Mouse (Mus musculus) CH12.LX (cell line): Measurements from ENCODE around the gene Tmem254a. TPM values are rescaled to one million over a fixed set of nuclear protein-coding genes. Genes with fewer than 3 reads are reported as not detected.
"Not testable (repeated sequence)": the region's sequence is repeated elsewhere in the genome, so short reads cannot be mapped to it uniquely, and the experiment has no call there.

Experiments used
- DNase-seq: peaks from one replicate; pipeline ENCODE4 v3.0.0-alpha.2; 2013; ENCODE audit errors: extremely low read depth
- H3K27ac ChIP-seq: 2 replicates; pipeline ENCODE4 v1.5.1; 2012; ENCODE audit warnings: low read depth, mild to moderate bottlenecking, control low read depth, moderate library complexity; ENCODE audit not compliant: insufficient read depth
- H3K27me3 ChIP-seq: replicated peaks from 2 replicates; pipeline ENCODE3; 2012; ENCODE audit warnings: inconsistent platforms
- H3K36me3 ChIP-seq, 2 experiments: replicated peaks in 1 of 2; 2 replicates each; pipeline versions ENCODE3 to v1.6.1; 2012; ENCODE audit warnings: inconsistent platforms in 1 of 2, low read length in 1 of 2, mild to moderate bottlenecking in 1 of 2, mixed read lengths in 1 of 2, moderate library complexity in 1 of 2; ENCODE audit not compliant: control insufficient read depth in 1 of 2, insufficient read depth in 1 of 2
- H3K4me1 ChIP-seq, 2 experiments: 2 replicates each; pipeline ENCODE4 v1.6.1; 2012; ENCODE audit warnings: inconsistent platforms in 1 of 2, moderate library complexity in 1 of 2; ENCODE audit not compliant: insufficient read depth in 2 of 2, control insufficient read depth in 1 of 2
- H3K4me2 ChIP-seq: 2 replicates; pipeline ENCODE4 v1.6.1; 2012; ENCODE audit warnings: low read depth, mild to moderate bottlenecking, control low read depth; ENCODE audit not compliant: poor library complexity, insufficient read depth, severe bottlenecking
- H3K4me3 ChIP-seq, 3 experiments: fragments of 150-350 bp in 1 of 3; sonication (generic) in 1 of 3; replicated peaks in 1 of 3; 2 replicates each; pipeline versions ENCODE3 to v1.5.1; 2011 to 2012; ENCODE audit warnings: low read depth in 2 of 3, low read length in 2 of 3, mild to moderate bottlenecking in 2 of 3, moderate library complexity in 2 of 3, control low read depth in 1 of 3, improper control_type of control experiment in 1 of 3, inconsistent platforms in 1 of 3, mixed read lengths in 1 of 3; ENCODE audit not compliant: poor library complexity in 1 of 3
- H3K79me2 ChIP-seq: replicated peaks from 2 replicates; pipeline ENCODE4 v1.6.1; 2012; ENCODE audit warnings: mild to moderate bottlenecking, moderate library complexity; ENCODE audit not compliant: control insufficient read depth, poor library complexity, insufficient read depth, severe bottlenecking; ENCODE audit errors: extremely low read depth
- H3K9ac ChIP-seq: 2 replicates; pipeline ENCODE4 v1.6.1; 2012; ENCODE audit warnings: low read depth, mild to moderate bottlenecking, control low read depth, moderate library complexity; ENCODE audit not compliant: insufficient read depth
- H3K9me3 ChIP-seq: replicated peaks from 2 replicates; pipeline ENCODE3; 2012; ENCODE audit warnings: low read length, inconsistent platforms, mixed read lengths
- dilution Hi-C: fragments of 300-500 bp; cut with MboI; formaldehyde crosslinking; loops from 2 replicates; pipeline ENCODE4 v1.14.3; 2020; ENCODE audit warnings: low sequenced_read_pairs; ENCODE audit not compliant: extremely low pct_unique_long_range_greater_than_20kb, extremely low pct_ligation_motif_present
- in situ Hi-C: fragments of 300-500 bp; cut with MboI; formaldehyde crosslinking; loops from 3 replicates; pipeline ENCODE4 v1.14.3; 2019; ENCODE audit warnings: low sequenced_read_pairs, low pct_ligation_motif_present, low pct_unique_long_range_greater_than_20kb, mixed read lengths
- polyA plus RNA-seq: library from polyadenylated mRNA; unstranded; fragments of >175 nt; gene quantifications from 2 replicates; pipeline ENCODE4 v1.2.1, GENCODE M21; 2012; ENCODE audit warnings: low read depth; ENCODE audit not compliant: insufficient read length
- total RNA-seq, 2 experiments: library from RNA; depleted of rRNA; stranded (reverse); fragments of 300-350 nt in 1 of 2; fragments of >200 nt in 1 of 2; gene quantifications; 2 replicates each; pipeline ENCODE4 v1.2.3; 2012 to 2014

Gene Tmem254a
- total and polyA plus RNA-seq, 3 experiments: 0.17 to 0.93 (median 0.82) TPM

DNA sequence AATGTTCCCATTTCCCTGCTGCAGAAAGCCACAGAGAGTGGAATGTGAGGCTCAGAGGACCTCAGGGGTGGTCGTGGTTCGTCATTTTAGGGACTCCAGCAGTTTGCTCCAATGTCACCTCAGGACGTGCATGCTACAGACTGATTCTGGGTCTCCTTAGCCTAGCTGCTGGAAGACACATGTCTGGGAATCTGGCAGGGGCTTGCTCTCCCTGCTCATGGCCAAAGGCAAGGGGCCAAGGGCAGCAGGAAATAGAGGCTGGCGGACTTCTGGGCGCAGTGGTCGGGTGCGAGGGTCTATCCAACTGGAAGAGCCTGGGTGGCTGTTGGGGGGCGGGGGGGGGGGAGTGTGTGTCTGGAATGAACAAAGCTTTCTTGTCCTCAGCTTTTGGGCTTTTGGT lies 18.5 kb downstream of the Tmem254a start:
- H3K4me2 ChIP-seq, H3K27me3 ChIP-seq, H3K9me3 ChIP-seq, in situ Hi-C loops, H3K4me3 ChIP-seq, H3K36me3 ChIP-seq, H3K4me1 ChIP-seq, H3K9ac ChIP-seq, dilution Hi-C loops, H3K79me2 ChIP-seq, H3K27ac ChIP-seq, DNase-seq: not testable (repeated sequence)

DNA sequence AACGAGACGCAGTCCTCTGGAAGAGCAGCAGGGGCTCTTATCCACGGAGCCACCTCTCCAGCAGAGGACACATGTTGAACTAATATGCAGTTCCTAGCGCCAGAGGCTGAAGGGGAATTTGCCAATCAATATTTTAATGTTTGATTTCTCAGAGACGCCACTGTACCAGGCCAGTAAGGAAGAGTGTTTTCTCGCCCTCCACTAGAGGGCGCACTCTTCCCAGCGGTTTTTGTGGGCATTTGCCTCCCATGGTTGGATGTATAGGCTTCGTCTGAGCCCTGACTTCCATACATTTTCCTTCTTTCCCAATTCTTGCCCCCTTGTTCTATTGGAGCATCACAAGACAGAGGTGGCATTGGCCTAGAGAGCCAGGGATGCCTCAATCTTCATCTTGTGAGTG lies 20.2 kb downstream of the Tmem254a start:
- dilution Hi-C loops: not testable (repeated sequence)

DNA sequence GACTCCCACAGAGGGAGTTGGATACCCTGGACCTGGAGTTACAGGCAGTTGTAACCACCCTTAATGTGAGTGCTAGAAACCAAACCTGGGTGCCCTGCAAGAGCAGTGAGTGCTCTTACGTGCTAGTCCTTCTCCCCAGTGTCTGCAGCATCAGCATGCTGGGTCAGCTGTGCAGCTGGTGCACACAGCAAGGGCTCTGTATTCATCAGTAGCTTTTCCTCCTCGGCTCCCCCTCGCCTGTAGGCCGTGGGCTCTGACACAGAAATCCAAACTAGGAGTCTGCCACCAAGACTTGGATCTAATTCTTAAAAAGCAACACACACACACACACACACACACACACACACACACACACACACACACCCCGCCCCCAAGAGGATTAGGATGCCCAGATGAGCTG lies 22.2 kb downstream of the Tmem254a start:
- H3K9me3 ChIP-seq, H3K4me2 ChIP-seq, H3K27ac ChIP-seq, H3K27me3 ChIP-seq, dilution Hi-C loops, H3K9ac ChIP-seq, in situ Hi-C loops, H3K79me2 ChIP-seq, H3K36me3 ChIP-seq, H3K4me3 ChIP-seq, H3K4me1 ChIP-seq, DNase-seq: not testable (repeated sequence)

More for the DNA sequence above, 20.2 kb downstream of the Tmem254a start:
- H3K9me3 ChIP-seq, H3K4me2 ChIP-seq, H3K4me3 ChIP-seq, H3K27ac ChIP-seq, in situ Hi-C loops, H3K36me3 ChIP-seq, DNase-seq, H3K79me2 ChIP-seq, H3K4me1 ChIP-seq, H3K9ac ChIP-seq, H3K27me3 ChIP-seq: not testable (repeated sequence)

DNA sequence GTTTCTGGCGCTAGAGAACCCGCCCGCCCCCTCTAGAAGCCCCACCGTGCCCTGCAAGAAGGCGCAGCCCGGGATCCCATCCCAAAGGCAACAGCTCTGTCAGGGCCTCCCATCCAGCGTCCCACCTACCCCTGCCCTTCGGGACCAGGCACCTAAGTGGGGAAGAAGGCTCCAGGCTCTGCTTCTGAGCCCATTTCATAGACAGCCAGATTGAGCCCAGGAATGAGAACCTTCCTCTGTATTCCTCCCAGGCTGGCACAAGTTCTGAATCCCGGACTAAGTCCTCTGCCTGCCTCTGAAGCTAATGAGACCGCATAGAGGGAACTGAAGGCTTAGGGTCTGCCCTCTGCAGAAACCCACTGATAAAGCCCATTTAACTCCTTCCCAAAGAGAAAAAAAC lies 24.5 kb downstream of the Tmem254a start, which contains the start of gene Plac9a:
Gene Plac9a, minus strand, starts transcription at position 101 of the 400 bp plus-strand sequence.
- H3K4me3 ChIP-seq, H3K9me3 ChIP-seq, H3K27ac ChIP-seq, H3K36me3 ChIP-seq, DNase-seq, H3K27me3 ChIP-seq, H3K9ac ChIP-seq, H3K79me2 ChIP-seq, in situ Hi-C loops, dilution Hi-C loops, H3K4me2 ChIP-seq, H3K4me1 ChIP-seq: not testable (repeated sequence)

DNA sequence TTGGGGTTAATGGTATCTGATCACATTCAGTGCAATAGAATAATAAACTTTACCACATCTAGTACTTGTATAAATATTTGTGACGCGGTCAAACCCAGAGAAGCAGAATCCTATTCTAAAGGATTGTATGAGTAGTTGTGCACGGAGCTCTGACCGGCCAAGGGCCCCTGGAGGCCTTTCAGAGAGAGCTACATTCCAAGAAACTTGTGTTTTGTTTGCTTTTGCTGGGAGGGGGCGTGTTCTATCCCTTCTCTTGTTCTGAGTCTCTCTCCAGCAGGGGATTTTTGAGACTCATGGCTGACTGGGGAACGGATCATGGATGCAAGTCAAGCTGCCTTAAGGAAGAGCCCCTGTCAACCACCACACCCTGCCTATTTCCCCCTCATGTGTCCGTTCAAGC lies 31.8 kb downstream of the Tmem254a start:
- H3K36me3 ChIP-seq, H3K4me2 ChIP-seq, in situ Hi-C loops, H3K9ac ChIP-seq, H3K79me2 ChIP-seq, H3K4me1 ChIP-seq, DNase-seq, H3K27me3 ChIP-seq, dilution Hi-C loops, H3K9me3 ChIP-seq, H3K4me3 ChIP-seq, H3K27ac ChIP-seq: not testable (repeated sequence)

DNA sequence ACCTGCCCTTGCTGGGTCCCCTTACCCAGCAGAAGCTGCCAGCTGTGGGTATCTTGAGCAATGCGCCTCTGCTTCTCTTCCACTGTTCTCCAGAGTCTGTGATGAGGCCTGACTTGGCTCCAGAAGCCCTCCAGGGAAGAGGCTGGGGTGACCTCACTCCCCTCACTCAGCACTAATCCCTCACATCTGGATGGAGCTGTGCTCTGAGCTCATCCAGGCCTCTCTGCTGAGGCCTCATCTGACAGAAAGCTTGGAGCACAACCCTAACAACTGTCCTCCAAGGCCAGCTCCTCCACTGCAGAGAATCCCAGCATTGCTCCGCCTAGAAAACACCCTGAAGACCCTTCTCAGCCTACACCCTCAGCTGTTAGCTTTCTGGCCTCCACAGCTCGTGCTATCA lies 32.9 kb downstream of the Tmem254a start:
- H3K27ac ChIP-seq, H3K4me3 ChIP-seq, dilution Hi-C loops, H3K36me3 ChIP-seq, DNase-seq, H3K79me2 ChIP-seq, H3K4me2 ChIP-seq, H3K9me3 ChIP-seq, in situ Hi-C loops, H3K4me1 ChIP-seq, H3K27me3 ChIP-seq, H3K9ac ChIP-seq: not testable (repeated sequence)
